Mouse (Mus musculus): Measurements from ENCODE around the gene Olfr649. TPM values are rescaled to one million over a fixed set of nuclear protein-coding genes. Genes with fewer than 3 reads are reported as not detected.

Gene Olfr649
- polyA plus RNA-seq, 1 experiment from 2014 or later = not detected

DNA sequence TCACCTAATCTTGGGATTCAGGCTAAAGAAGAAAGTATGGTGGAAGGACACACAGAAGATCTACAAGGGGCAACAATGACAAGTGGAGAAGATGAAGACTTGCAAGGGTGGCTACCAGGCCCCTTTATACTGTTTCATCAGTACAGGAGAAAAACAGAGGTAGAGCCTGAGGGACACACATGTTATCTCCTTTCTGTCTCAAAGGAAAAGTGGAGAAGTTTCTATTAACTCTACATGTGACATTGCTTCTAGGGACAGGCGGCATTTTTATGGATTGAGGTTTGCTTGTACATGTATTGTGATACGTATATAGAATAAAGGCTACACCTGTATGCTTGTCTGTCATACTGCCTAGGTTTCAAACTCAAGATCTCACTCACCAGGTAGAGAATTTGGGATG is 12.5 kb downstream of the Olfr649 start, which contains the start of gene Olfr648:
Olfr648 (minus strand) TSS at position 101 of the 400 bp plus-strand sequence.
- no peaks in the 10 kb centered on the region for H3K36me3 ChIP-seq
- H3K4me3 ChIP-seq (replicated peaks) = no peak within 1 kb of the TSS
- ATAC-seq (ENCODE audit: low FRiP score) = no peak
- WGBS = 96% methylated on average over 2 of the region's 2 CpGs
- no peak within 1 kb of the TSS for H3K27ac ChIP-seq (replicated peaks)
- H3K4me1 ChIP-seq = no peaks in the 10 kb centered on the region
- no peak within 1 kb of the TSS for H3K4me2 ChIP-seq
- H3K9me3 ChIP-seq (replicated peaks) = no peaks in the 10 kb centered on the region
- no peak within 1 kb of the TSS for H3K9ac ChIP-seq (replicated peaks)
- H3K27me3 ChIP-seq (replicated peaks) = no peaks in the 10 kb centered on the region

DNA sequence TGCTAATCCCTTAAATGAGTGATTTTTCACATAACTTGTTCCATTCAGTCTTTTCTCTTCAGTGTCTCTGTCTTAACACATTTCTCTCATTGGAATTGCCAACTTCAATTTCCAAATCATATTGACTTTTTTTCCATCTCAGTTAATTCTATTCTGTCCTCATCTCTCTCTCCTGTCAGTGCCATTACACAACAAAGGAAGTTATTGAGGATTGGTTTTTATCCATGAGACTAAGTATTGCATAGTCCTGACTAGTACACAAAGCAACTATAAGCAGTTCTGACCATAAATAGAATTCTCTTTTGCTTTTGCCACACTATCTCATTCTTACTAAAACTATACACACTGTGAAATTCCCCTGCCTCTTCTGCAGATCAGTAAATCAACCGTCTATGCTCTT is 16.7 kb downstream of the Olfr649 start:
- Histone ChIP-seq H3K36me3 (no peaks in the 10 kb centered on the region), H3K4me1 (no peaks in the 10 kb centered on the region), H3K4me2 (no peak overlapping the region), H3K9me3 (replicated peaks) (no peaks in the 10 kb centered on the region), H3K27ac (replicated peaks) (no peak overlapping the region), H3K9ac (replicated peaks) (no peak overlapping the region), H3K27me3 (replicated peaks) (no peaks in the 10 kb centered on the region), H3K4me3 (replicated peaks) (no peak overlapping the region)
- no peak for ATAC-seq (ENCODE audit: low FRiP score)
- WGBS = 89% methylated on average over 1 of the region's 1 CpGs

DNA sequence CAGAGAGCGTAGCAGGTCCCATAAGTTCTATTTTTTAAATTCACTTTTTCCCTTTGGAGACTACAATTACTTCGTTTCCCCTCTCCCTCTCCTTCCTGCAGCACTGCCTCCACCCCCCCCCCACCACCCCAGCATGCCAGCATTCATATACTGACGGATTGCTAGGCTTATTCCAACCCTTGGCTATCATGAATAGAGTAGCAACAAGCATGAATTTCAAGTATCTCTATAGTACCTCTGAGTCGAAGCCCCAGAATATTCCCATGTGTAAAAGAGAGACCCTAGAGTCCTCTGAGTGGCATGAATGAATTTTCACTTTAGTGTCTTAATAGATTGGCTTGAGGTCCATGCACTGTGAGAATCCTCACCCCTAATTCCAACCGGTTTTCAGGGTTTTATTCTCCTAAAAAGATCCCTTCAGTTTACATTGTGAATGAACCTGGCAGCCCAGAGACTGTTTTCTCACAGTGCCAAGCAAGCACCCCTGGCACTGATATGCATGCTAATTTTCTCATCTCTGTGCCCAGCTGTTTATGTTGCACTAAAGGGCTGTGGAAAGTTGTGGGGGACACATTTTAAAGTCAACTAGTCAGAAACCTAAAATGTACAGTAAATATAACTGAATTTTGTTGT is 17.2 kb downstream of the Olfr649 start:
- H3K4me1 ChIP-seq = no peaks in the 10 kb centered on the region
- no peak overlapping the region for H3K4me2 ChIP-seq
- ATAC-seq (ENCODE audit: low FRiP score) = no peak
- no peak overlapping the region for H3K9ac ChIP-seq (replicated peaks)
- H3K4me3 ChIP-seq (replicated peaks) = no peak overlapping the region
- no peaks in the 10 kb centered on the region for H3K27me3 ChIP-seq (replicated peaks)
- H3K36me3 ChIP-seq = no peaks in the 10 kb centered on the region
- H3K9me3 ChIP-seq (replicated peaks) = no peaks in the 10 kb centered on the region
- no peak overlapping the region for H3K27ac ChIP-seq (replicated peaks)
- WGBS = 67% methylated on average over 5 of the region's 5 CpGs

DNA sequence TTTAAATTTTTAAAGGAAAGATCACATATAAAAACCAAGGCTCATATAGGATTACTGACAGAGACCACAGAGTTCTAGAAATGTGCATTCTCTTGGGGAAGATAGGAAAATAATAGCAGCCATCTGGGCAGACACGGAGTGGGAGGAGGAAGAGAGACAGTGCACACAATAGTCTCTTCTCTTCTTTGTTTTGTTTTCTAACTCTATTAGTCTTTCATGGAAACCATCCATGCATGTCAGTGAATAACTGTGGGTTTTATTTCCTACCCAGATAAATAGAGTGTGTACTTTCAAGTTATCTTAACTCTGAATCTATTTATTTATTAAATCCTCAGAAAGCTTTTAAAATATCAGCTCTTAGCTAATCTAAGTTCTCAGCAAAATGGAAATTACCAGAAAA is 20.7 kb downstream of the Olfr649 start:
- Histone ChIP-seq H3K27ac (replicated peaks) (no peak overlapping the region), H3K4me2 (no peak overlapping the region), H3K27me3 (replicated peaks) (no peaks in the 10 kb centered on the region), H3K9me3 (replicated peaks) (no peaks in the 10 kb centered on the region), H3K4me3 (replicated peaks) (no peak overlapping the region), H3K4me1 (no peaks in the 10 kb centered on the region), H3K36me3 (no peaks in the 10 kb centered on the region), H3K9ac (replicated peaks) (no peak overlapping the region)
- ATAC-seq (ENCODE audit: low FRiP score) = no peak
- 5% methylated on average over 1 of the region's 1 CpGs for WGBS

DNA sequence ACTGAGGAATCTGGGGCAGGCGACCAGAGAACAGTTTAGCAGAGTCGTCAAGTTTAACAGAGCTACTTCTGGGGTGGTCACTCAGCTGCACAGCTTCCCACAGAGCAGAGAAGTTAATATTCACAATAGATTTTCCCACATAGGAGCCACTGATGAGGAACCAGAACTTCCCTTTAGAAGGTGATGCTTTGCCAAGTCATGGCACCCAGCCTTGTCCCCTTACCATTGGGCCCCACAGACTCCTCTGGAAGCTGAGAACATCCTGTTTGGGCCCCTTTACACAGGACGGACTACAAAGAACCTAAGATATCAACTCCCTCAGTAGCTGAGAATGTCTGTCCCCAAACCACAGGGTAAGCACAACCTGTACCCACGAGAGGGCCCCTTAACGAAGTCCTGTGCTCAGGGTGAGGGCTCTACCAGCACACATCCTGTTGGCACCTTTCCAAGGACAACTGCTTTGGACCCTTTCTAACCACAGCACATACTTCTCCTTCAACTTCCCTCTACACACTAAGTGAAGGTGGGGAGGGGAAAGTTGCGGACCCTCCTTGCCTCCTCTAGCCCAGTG is 26.1 kb downstream of the Olfr649 start:
- Histone ChIP-seq H3K9me3 (replicated peaks) (no peaks in the 10 kb centered on the region), H3K4me3 (replicated peaks) (no peak overlapping the region), H3K27ac (replicated peaks) (no peak overlapping the region), H3K4me1 (no peaks in the 10 kb centered on the region), H3K27me3 (replicated peaks) (no peaks in the 10 kb centered on the region), H3K36me3 (no peaks in the 10 kb centered on the region), H3K9ac (replicated peaks) (no peak overlapping the region), H3K4me2 (no peak overlapping the region)
- 79% methylated on average over 6 of the region's 6 CpGs for WGBS
- no peak for ATAC-seq (ENCODE audit: low FRiP score)

DNA sequence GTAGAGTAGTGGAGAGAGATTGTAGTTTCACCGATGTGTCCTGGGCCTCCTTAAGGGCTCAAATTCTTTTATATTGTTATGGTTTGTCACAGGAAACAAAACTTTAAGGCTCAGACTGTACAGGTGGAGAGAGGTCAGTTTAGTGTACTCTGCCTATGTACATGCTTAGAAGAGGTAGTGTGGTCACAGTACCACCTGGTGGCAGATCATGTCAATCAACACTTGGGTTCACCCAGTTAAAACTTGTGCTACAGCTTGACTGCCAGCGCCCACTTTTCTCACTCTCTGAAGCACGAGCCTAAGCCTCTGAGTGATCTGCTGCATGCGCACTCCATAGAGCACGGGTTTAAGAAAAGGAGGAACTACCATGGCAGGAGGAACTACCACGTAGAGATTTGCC is 28.7 kb downstream of the Olfr649 start:
- no peak overlapping the region for H3K27ac ChIP-seq (replicated peaks)
- H3K4me1 ChIP-seq = no peaks in the 10 kb centered on the region
- H3K36me3 ChIP-seq = no peaks in the 10 kb centered on the region
- H3K9me3 ChIP-seq (replicated peaks) = no peaks in the 10 kb centered on the region
- no peak overlapping the region for H3K4me3 ChIP-seq (replicated peaks)
- no peak overlapping the region for H3K4me2 ChIP-seq
- no peak for ATAC-seq (ENCODE audit: low FRiP score)
- no peak overlapping the region for H3K9ac ChIP-seq (replicated peaks)
- 85% methylated on average over 6 of the region's 6 CpGs for WGBS
- no peaks in the 10 kb centered on the region for H3K27me3 ChIP-seq (replicated peaks)

DNA sequence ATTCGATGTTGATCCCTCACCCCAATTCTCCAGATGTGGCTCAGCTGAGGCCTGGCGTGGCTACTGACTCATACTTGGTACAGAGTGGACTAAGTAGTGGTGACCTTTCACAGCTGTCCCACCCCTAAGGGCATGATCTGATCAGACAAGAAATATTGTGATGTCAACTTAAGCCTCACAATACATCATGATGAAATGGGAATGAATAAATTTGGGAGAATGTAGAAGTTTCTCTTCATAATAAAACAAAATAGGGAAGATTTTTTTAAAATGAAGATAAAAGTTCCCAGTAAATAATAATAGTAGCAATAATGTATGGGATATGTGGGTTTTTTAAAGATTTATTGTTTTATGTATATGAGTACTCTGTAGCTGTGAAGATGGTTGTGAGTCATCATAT is 45.3 kb downstream of the Olfr649 start, which contains the start of gene Ubqlnl:
Ubqlnl (minus strand) TSS at position 101 of the 400 bp plus-strand sequence.
- Histone ChIP-seq H3K9ac (replicated peaks) (no peak within 1 kb of the TSS), H3K36me3 (no peaks in the 10 kb centered on the region), H3K9me3 (replicated peaks) (no peaks in the 10 kb centered on the region), H3K27me3 (replicated peaks) (no peaks in the 10 kb centered on the region), H3K4me2 (no peak within 1 kb of the TSS), H3K27ac (replicated peaks) (no peak within 1 kb of the TSS), H3K4me1 (no peaks in the 10 kb centered on the region), H3K4me3 (replicated peaks) (no peak within 1 kb of the TSS)
- ATAC-seq (ENCODE audit: low FRiP score) = no peak
- 97% methylated on average over 2 of the region's 2 CpGs for WGBS

DNA sequence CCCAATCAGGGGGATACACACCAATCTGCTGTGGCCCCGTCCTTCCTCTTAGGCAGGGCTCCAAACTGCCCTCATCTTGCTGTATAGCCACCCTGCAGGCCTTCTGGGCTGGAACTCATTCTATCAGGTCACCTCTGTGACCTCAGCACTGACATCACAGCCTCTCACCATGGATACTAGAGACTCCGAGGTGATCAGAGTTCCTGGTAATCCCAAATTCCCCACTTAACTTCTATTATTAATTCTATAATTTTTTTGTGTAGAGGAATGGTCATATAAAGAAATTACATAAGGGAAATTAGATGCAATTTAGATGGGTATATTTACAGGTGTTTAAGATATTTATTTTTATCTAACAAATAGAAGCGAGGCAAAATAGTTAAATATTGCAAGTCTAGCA is 52.6 kb downstream of the Olfr649 start, which contains the start of gene Ubqln3:
Ubqln3 (minus strand) TSS at position 101 of the 400 bp plus-strand sequence.
- H3K9me3 ChIP-seq (replicated peaks) = no peaks in the 10 kb centered on the region
- H3K9ac ChIP-seq (replicated peaks) = no peak within 1 kb of the TSS
- no peaks in the 10 kb centered on the region for H3K36me3 ChIP-seq
- H3K27me3 ChIP-seq (replicated peaks) = no peaks in the 10 kb centered on the region
- H3K27ac ChIP-seq (replicated peaks) = no peak within 1 kb of the TSS
- H3K4me3 ChIP-seq (replicated peaks) = no peak within 1 kb of the TSS
- no peak within 1 kb of the TSS for H3K4me2 ChIP-seq
- ATAC-seq (ENCODE audit: low FRiP score) = no peak
- no peaks in the 10 kb centered on the region for H3K4me1 ChIP-seq
- 84% methylated on average over 3 of the region's 3 CpGs for WGBS

Other genes with a start within 250 kb of the Olfr649 start
- gene Olfr635, start 224.8 kb downstream of the Olfr649 start, polyA plus RNA-seq (2015; fragmentation: Nextera tagmentation; extraction: Ambion mirVana) = 0.03 TPM in 1 of 2 replicates, not detected in the other
- not detected in 2 replicates for gene Olfr638, start 197.2 kb downstream of the Olfr649 start, polyA plus RNA-seq (2015; fragmentation: Nextera tagmentation; extraction: Ambion mirVana)
- 0.03 TPM in 1 of 2 replicates, not detected in the other for gene Olfr639, start 178.7 kb downstream of the Olfr649 start, polyA plus RNA-seq (2015; fragmentation: Nextera tagmentation; extraction: Ambion mirVana)
- gene Olfr640, start 170.4 kb downstream of the Olfr649 start, polyA plus RNA-seq (2015; fragmentation: Nextera tagmentation; extraction: Ambion mirVana) = not detected in 2 replicates
- gene Olfr641, start 160.5 kb downstream of the Olfr649 start, polyA plus RNA-seq (2015; fragmentation: Nextera tagmentation; extraction: Ambion mirVana) = not detected in 2 replicates
- gene Olfr642, start 143.3 kb downstream of the Olfr649 start, polyA plus RNA-seq (2015; fragmentation: Nextera tagmentation; extraction: Ambion mirVana) = not detected in 2 replicates
- gene 4930516K23Rik, start 134.5 kb downstream of the Olfr649 start, polyA plus RNA-seq (2015; fragmentation: Nextera tagmentation; extraction: Ambion mirVana) = not detected in 2 replicates
- not detected in 2 replicates for gene Olfr644, start 124.1 kb downstream of the Olfr649 start, polyA plus RNA-seq (2015; fragmentation: Nextera tagmentation; extraction: Ambion mirVana)
- not detected in 2 replicates for gene Olfr645, start 110.5 kb downstream of the Olfr649 start, polyA plus RNA-seq (2015; fragmentation: Nextera tagmentation; extraction: Ambion mirVana)
- not detected in 2 replicates for gene Olfr646, start 91.1 kb downstream of the Olfr649 start, polyA plus RNA-seq (2015; fragmentation: Nextera tagmentation; extraction: Ambion mirVana)
- gene Ubqln5, start 66.2 kb downstream of the Olfr649 start, polyA plus RNA-seq (2015; fragmentation: Nextera tagmentation; extraction: Ambion mirVana) = not detected in 2 replicates
- gene Olfr643, start 58.6 kb downstream of the Olfr649 start, polyA plus RNA-seq (2015; fragmentation: Nextera tagmentation; extraction: Ambion mirVana) = not detected in 2 replicates
- not detected in 2 replicates for gene Ubqln3, start 52.7 kb downstream of the Olfr649 start, polyA plus RNA-seq (2015; fragmentation: Nextera tagmentation; extraction: Ambion mirVana)
- gene Ubqlnl, start 45.4 kb downstream of the Olfr649 start, polyA plus RNA-seq (2015; fragmentation: Nextera tagmentation; extraction: Ambion mirVana) = not detected in 2 replicates
- gene Olfm5, start 31.2 kb downstream of the Olfr649 start, polyA plus RNA-seq (2015; fragmentation: Nextera tagmentation; extraction: Ambion mirVana) = not detected in 2 replicates
- 0.37 and 0.42 TPM in 2 replicates for gene Olfr648, start 12.6 kb downstream of the Olfr649 start, polyA plus RNA-seq (2015; fragmentation: Nextera tagmentation; extraction: Ambion mirVana)
- 0.54 and 1.1 TPM in 2 replicates for gene Trim6, start 22.8 kb upstream of the Olfr649 start, polyA plus RNA-seq (2015; fragmentation: Nextera tagmentation; extraction: Ambion mirVana)
- gene Trim34a, start 48.5 kb upstream of the Olfr649 start, polyA plus RNA-seq (2015; fragmentation: Nextera tagmentation; extraction: Ambion mirVana) = 0.72 and 2.2 TPM in 2 replicates
- 0.15 and 0.34 TPM in 2 replicates for gene Trim5, start 92.1 kb upstream of the Olfr649 start, polyA plus RNA-seq (2015; fragmentation: Nextera tagmentation; extraction: Ambion mirVana)
- gene Trim12a, start 119.5 kb upstream of the Olfr649 start, polyA plus RNA-seq (2015; fragmentation: Nextera tagmentation; extraction: Ambion mirVana) = 2.2 and 4.9 TPM in 2 replicates
- not detected in 2 replicates for gene Trim34b, start 133.5 kb upstream of the Olfr649 start, polyA plus RNA-seq (2015; fragmentation: Nextera tagmentation; extraction: Ambion mirVana)
- gene Trim12c, start 157.4 kb upstream of the Olfr649 start, polyA plus RNA-seq (2015; fragmentation: Nextera tagmentation; extraction: Ambion mirVana) = 0.95 and 1.9 TPM in 2 replicates
- not detected in 2 replicates for gene Trim30b, start 173.9 kb upstream of the Olfr649 start, polyA plus RNA-seq (2015; fragmentation: Nextera tagmentation; extraction: Ambion mirVana)
- 0.24 TPM in 1 of 2 replicates, not detected in the other for gene Trim30c, start 204.9 kb upstream of the Olfr649 start, polyA plus RNA-seq (2015; fragmentation: Nextera tagmentation; extraction: Ambion mirVana)